Mouse (Mus musculus) ES-Bruce4 (cell line): ENCODE results near the gene Ankrd10.

Source experiments
- CTCF ChIP-seq: IDR thresholded peaks from one replicate; pipeline ENCODE4 v1.8.1; 2011; ENCODE audit warnings: low read depth, low read length
- EP300 ChIP-seq: IDR thresholded peaks from 2 replicates; pipeline ENCODE4 v1.6.1; 2011; ENCODE audit warnings: low read depth, low read length; ENCODE audit not compliant: insufficient read depth
- POLR2A ChIP-seq: IDR thresholded peaks from one replicate; pipeline ENCODE4 v1.8.1; 2011; ENCODE audit warnings: low read length; ENCODE audit not compliant: insufficient read depth

DNA sequence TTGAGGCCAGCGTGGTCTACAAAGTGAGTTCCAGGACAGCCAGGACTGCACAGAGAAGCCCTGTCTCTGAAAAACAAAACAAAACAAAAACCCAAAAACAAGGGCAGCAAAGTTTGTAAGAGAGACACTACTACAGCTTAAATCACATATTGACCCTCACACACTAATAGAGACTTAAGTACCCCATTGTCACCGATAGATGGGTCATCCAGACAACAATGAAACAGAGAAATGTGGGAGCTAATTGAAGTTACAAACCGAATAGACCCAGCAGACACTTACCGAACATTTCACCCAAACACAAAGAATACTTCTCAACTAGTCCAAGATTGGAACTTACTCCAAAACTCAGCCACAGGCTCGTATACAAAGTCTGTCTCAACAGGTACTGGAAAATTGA, 14.5 kb upstream of the Ankrd10 start:
- TF ChIP-seq POLR2A (no peak), CTCF (no peak), EP300 (no peak)
